Mouse (Mus musculus): ENCODE measurements at regions not wholly inside any gene's neighbourhood (a gene's known extent, or its start where the extent isn't known, plus 50 kb on each side); places are given as distances from the start of the nearest gene placed in this dataset.

- H3K9ac ChIP-seq (ENCODE audit: low read depth, low read length): no peak overlapping the region
- H3K9me3 ChIP-seq (ENCODE audit: control insufficient read depth, low read length): peaks cover 4% of the 10 kb centered on the region; the same call in 1 of the 2 replicates
- no peaks in the 10 kb centered on the region for H3K4me1 ChIP-seq (ENCODE audit: control insufficient read depth, insufficient read depth, low read length)
- no peak overlapping the region for H3K4me2 ChIP-seq (ENCODE audit: low read depth, low read length)
- WGBS: 54% methylated on average over 3 of the region's 3 CpGs
- no peaks in the 10 kb centered on the region for H3K27me3 ChIP-seq (replicated peaks; ENCODE audit: control insufficient read depth, insufficient read depth, low read length)
- DNase-seq (ENCODE audit: low spot score) (no peak), ATAC-seq (ENCODE audit: low read depth) (no peak)
- H3K36me3 ChIP-seq (ENCODE audit: control insufficient read depth, insufficient read depth, low read length): no peaks in the 10 kb centered on the region
- no peak overlapping the region for H3K4me3 ChIP-seq (ENCODE audit: low read depth, low read length)
- no peak overlapping the region for H3K27ac ChIP-seq (replicated peaks; ENCODE audit: low read depth, low read length)
Measured at GRCm38 (mm10) chr1:98147361-98147760, 51.9 kb upstream of the Pam start.

All from embryonic facial prominence, embryonic 14.5 days (tissue).